In the genomic region with DNA sequence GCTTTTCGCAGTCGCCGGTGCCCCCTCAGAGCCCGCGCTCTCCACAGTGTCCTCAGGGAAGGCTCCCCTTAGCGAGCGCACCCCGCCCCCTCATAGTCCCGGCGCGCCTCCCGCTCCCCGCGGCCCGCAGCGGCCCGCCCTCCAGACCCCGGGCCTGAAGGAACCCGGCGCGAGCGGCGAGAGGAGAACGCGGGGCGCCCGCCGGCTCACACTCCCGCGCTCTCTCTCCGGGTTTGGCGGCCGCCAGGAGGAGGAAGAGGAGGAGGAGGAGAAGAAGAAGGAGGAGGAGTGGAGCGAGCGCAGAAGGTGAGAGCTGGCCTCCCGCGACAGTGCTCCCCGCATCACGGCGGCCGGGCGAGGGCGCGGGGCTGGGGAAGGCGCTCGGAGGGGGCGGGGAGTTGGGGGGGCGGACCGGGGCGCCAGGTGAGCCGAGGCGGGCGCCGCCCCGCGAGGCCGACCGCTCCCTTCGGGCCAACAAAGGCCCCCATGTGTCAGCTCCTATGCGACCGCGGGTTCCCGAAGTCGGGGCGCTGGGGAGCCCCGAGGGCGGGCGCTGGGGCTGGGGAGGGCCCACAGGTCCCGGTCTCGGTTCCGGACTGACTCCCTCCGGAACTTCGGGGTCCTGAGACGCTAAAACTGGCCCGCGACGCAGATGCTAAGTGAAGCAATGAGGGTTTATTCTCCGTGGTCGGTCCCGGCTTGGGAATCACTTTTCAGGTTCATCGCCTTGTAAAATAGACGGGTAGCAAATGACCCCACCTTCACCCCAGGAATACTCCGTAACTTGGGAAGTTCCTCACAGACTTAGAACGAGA, we compare ENCODE assay signal across 8 mouse cellular contexts. TPM values are rescaled to one million over a fixed set of nuclear protein-coding genes. Genes with fewer than 3 reads are reported as not detected.
A peak's percentile ranks its signal among the peaks of the same experiment; 100 is the strongest.
DNase-seq lines count a peak whose midpoint lies in the region; ATAC-seq lines count a peak whose summit lies in the region.

No protein-coding gene starts in this region.

- peak overlapping the region; percentile 73 for H3K4me3 ChIP-seq in heart, embryonic 15.5 days
- peak overlapping the region; percentile 73 for H3K4me3 ChIP-seq in liver, embryonic 13.5 days (replicated peaks)

- H3K9me3 ChIP-seq in heart, embryonic 15.5 days (replicated peaks): no peaks in the 10 kb centered on the region
- H3K9me3 ChIP-seq in liver, embryonic 13.5 days (replicated peaks): no peaks in the 10 kb centered on the region

- WGBS in heart, embryonic 15.5 days: 1% methylated on average over 82 of the region's 84 CpGs
- whole genome bisulfite sequencing in liver, embryonic 13.5 days (ENCODE audit: insufficient replicate concordance): 2% methylated on average over 76 of the region's 84 CpGs

- H3K9ac ChIP-seq in heart, embryonic 15.5 days: peak overlapping the region; percentile 58
- H3K9ac ChIP-seq in liver, embryonic 13.5 days: peak overlapping the region; percentile 70

- ATAC-seq in heart, embryonic 15.5 days (replicated peaks; ENCODE audit: insufficient number of reproducible peaks, insufficient read depth, low FRiP score, low read depth): peak; percentile 12
- peak; percentile 81 for ATAC-seq in liver, embryonic 13.5 days (ENCODE audit: low read depth)
- peak; percentile 17; the same call in 1 of the 2 replicates for ATAC-seq in neutrophil, adult 5-6 weeks (ENCODE audit: extremely low read depth, insufficient number of reproducible peaks, low FRiP score, poor library complexity, severe bottlenecking)

- peak overlapping the region; percentile 97 for H3K4me2 ChIP-seq in heart, embryonic 15.5 days
- peak overlapping the region; percentile 98 for H3K4me2 ChIP-seq in liver, embryonic 13.5 days

- DNase-seq in adrenal gland, postnatal 10 days: peak; percentile 27
- no peak for DNase-seq in adrenal gland, adult 18-20 months (ENCODE audit: low spot score in 2 of 2)
- peak; percentile 1 for DNase-seq in ovary, postnatal 10 days (ENCODE audit: low spot score)
- DNase-seq in ovary, adult 18-20 months (ENCODE audit: low spot score): no peak
- DNase-seq in liver, embryonic 13.5 days: no peak
- no peak for DNase-seq in Muller cell, postnatal 12 days (ENCODE audit: inconsistent ontology term)

- peaks cover 9% of the 10 kb centered on the region for H3K4me1 ChIP-seq in heart, embryonic 15.5 days (replicated peaks)
- peaks cover 14% of the 10 kb centered on the region for H3K4me1 ChIP-seq in liver, embryonic 13.5 days (replicated peaks)

- peaks cover 56% of the 10 kb centered on the region for H3K27me3 ChIP-seq in heart, embryonic 15.5 days
- peaks cover 86% of the 10 kb centered on the region for H3K27me3 ChIP-seq in liver, embryonic 13.5 days

- no peak overlapping the region for H3K27ac ChIP-seq in heart, embryonic 15.5 days
- no peak overlapping the region for H3K27ac ChIP-seq in liver, embryonic 13.5 days

- no peaks in the 10 kb centered on the region for H3K36me3 ChIP-seq in heart, embryonic 15.5 days
- H3K36me3 ChIP-seq in liver, embryonic 13.5 days: no peaks in the 10 kb centered on the region

RNA-seq across cellular contexts. Expression of a gene that starts 0.5 kb away (rescaled TPM):
- 10 to 100 TPM; 17.7 to 20.7 TPM for total RNA-seq in adrenal gland, postnatal 10 days (2021)
- total RNA-seq in adrenal gland, adult 18-20 months (2021): 10 to 100 TPM; 26.9 to 31.3 TPM
- polyA plus RNA-seq in heart, embryonic 15.5 days (2015; fragmentation: Nextera tagmentation; extraction: Ambion mirVana): 2.7 and 5.6 TPM in 2 replicates
- polyA plus RNA-seq in liver, embryonic 13.5 days (2015; fragmentation: Nextera tagmentation; extraction: Ambion mirVana): 6.7 and 8.8 TPM in 2 replicates
- total RNA-seq in neutrophil, adult 5-6 weeks (2017): 14.2 and 15.8 TPM in 2 replicates

RNA-seq across cellular contexts. Expression of a gene that starts 50.8 kb away (rescaled TPM):
- total RNA-seq in adrenal gland, postnatal 10 days (2021): 1 to 10 TPM; 6.5 to 6.9 TPM
- 1 to 10 TPM; 2.8 to 3.8 TPM for total RNA-seq in adrenal gland, adult 18-20 months (2021)
- 3.0 and 11.9 TPM in 2 replicates for polyA plus RNA-seq in heart, embryonic 15.5 days (2015; fragmentation: Nextera tagmentation; extraction: Ambion mirVana)
- polyA plus RNA-seq in liver, embryonic 13.5 days (2015; fragmentation: Nextera tagmentation; extraction: Ambion mirVana): 15.6 and 15.9 TPM in 2 replicates
- 0.12 and 0.47 TPM in 2 replicates for total RNA-seq in neutrophil, adult 5-6 weeks (2017)

Comparison
In these comparisons a context has a peak if more than half of its experiments do, and no peak if none do; other contexts are left out.
1. DNase-seq: peak in adrenal gland, postnatal 10 days (single experiment) and ovary, postnatal 10 days (single experiment); none in adrenal gland, adult 18-20 months (0 of 2), ovary, adult 18-20 months (single experiment), liver, embryonic 13.5 days (single experiment) and Muller cell, postnatal 12 days (single experiment).
2. ATAC-seq: peak in every context shown above with its lines; median percentile 81 in liver, embryonic 13.5 days; 17 in neutrophil, adult 5-6 weeks; 12 in heart, embryonic 15.5 days.